Mouse (Mus musculus): ENCODE results near the gene Avil.

GRCm38 (mm10) chr10:127001297-127001696, 788 bp downstream of the Avil start:
- no peak for TF ChIP-seq POLR2A (IDR thresholded peaks at IDR 0.05; ENCODE audit: control insufficient read depth in 1 of 2, insufficient read depth in 1 of 2, low read depth in 1 of 2, low read length in 2 of 2, poor library complexity in 1 of 2)
- no peak for TF ChIP-seq TCF12 (IDR thresholded peaks at IDR 0.05; ENCODE audit: low read depth, low read length)
- no peak for TF ChIP-seq GATA1 (IDR thresholded peaks at IDR 0.05; ENCODE audit: low read depth, low read length)
- no peak for TF ChIP-seq RCOR1 (IDR thresholded peaks at IDR 0.05; ENCODE audit: low read depth, low read length)
- no peak for TF ChIP-seq UBTF (IDR thresholded peaks at IDR 0.05; ENCODE audit: borderline replicate concordance, insufficient read depth, low read depth, low read length)
- TF ChIP-seq EP300 (IDR thresholded peaks at IDR 0.05; ENCODE audit: low read depth in 1 of 2, low read length in 2 of 2): no peak; a peak in 1 of 4 replicates
- TF ChIP-seq CTCF (IDR thresholded peaks at IDR 0.05 in 2 of 3, conservative IDR thresholded peaks at IDR 0.05 in 1 of 3; ENCODE audit: control insufficient read depth in 1 of 3, insufficient read depth in 1 of 3, low read depth in 2 of 3, low read length in 3 of 3, poor library complexity in 1 of 3, severe bottlenecking in 1 of 3): no peak
- no peak for TF ChIP-seq CHD1 (IDR thresholded peaks at IDR 0.05; ENCODE audit: low read depth, low read length)
- TF ChIP-seq MXI1 (IDR thresholded peaks at IDR 0.05; ENCODE audit: low read depth, low read length): no peak; the same call in 1 of the 2 replicates
- TF ChIP-seq MAX (IDR thresholded peaks at IDR 0.05; ENCODE audit: low read length): 0 out of 2 replicates have a peak, but pooled peaks have one; percentile 37
- TF ChIP-seq E2F4 (IDR thresholded peaks at IDR 0.05; ENCODE audit: borderline replicate concordance, low read depth, low read length): no peak
- no peak for TF ChIP-seq JUND (IDR thresholded peaks at IDR 0.05; ENCODE audit: low read depth, low read length)
- no peak for TF ChIP-seq BHLHE40 (IDR thresholded peaks at IDR 0.05; ENCODE audit: borderline replicate concordance, low read depth, low read length)
